Mouse (Mus musculus) adrenal gland, adult (tissue): ENCODE results near the gene Gba.
A peak's percentile ranks its signal among the peaks of the same experiment; 100 is the strongest.
"Not testable (repeated sequence)": the region's sequence is repeated elsewhere in the genome, so short reads cannot be mapped to it uniquely, and the experiment has no call there.

Experiments
- DNase-seq, 2 experiments: peaks; one replicate each; pipeline ENCODE4 v3.0.0; 2022 to 2023; ENCODE audit warnings: low spot score in 1 of 2; ENCODE audit not compliant: inconsistent age in 2 of 2

Gene Gba

DNA sequence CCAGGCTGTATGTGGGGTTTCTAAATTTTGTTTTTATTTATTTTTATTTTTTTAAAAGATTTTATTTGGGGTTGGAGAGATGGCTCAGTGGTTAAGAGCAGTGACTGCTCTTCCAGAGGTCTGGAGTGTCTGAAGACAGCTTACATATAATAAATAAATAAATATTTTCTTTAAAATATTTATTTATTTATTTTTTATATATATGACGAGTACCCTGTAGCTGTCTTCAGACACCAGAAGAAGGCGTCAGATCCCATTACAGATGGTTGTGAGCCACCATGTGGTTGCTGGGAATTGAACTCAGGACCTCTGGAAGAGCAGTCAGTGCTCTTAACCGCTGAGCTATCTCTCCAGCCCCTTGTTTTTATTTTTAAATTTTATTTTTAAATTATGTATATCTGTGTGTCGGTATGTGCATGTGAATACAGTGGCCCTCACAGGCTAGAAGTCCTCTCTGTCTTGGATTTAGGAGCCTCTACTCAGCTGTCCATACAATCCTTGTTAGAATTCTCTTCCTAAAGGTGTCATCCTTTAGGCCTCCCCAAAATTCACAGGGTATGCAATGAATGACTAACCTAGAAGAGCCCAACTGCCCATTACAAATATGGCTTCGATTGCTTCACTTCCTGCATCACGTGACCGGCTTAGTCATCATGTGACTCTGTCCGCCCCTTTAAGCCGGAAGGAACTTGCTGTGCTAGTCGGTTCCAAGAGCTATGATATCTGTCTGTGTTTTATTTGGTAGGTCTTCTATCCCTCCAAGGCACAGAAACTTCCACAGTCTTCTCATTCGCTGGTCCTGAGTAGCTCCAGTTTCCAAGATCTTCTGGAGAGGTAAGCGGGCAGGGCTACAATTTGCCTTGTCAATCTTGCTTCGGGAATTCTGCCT, at the start of gene Gba:
Gene Gba, plus strand, starts transcription at position 676 of the 889 bp plus-strand sequence.
- DNase-seq, result peak; percentile 87 to 97

- DNase-seq, result no peak
These were observed 45.8 kb upstream of the Gba start for GRCm38 (mm10) chr3:89156951-89157350.

DNA sequence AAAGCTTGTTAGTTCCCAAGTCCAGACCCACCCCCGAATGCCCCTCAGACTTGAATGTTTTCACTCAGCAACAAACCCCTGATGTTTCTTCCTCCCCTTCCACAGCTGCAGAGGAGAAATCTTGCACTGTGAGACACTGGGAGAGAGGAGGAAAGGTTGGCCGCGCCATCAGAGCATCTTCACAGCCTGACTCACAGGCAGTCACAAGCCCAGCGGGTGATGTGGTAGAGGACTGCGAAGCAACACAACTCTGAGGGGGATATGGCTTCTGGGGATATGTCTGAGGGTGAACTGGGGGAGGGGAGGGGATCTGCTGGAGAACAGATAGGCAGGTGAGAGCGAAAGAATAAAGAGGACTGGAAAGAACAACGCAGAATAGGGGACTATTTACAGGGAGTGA, 44.1 kb upstream of the Gba start:
- no peak for DNase-seq

DNA sequence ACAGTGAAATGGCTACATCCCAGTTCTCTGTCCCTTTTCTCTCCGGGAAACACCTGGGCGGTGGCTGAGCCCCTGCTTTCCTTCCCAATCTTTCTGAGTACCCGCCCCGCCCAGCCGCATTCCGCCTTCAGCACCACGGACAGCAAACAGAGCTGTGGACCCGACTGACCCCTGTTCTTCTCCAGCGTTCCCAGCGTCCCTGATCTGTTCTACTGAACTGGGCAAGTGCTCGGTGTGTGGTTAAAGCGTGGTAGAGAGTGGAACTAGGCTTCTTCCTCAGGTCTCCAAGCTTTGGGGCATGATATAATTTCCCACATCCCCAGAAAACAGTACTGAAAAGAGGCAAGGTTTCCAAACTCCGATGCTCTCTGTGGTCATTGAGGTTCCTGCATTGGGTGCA, 43.5 kb upstream of the Gba start:
- peak; percentile 65 to 90 for DNase-seq

- peak; percentile 66 to 87 for DNase-seq
These were observed 42.9 kb upstream of the Gba start, which contains the start of gene Hcn3 for GRCm38 (mm10) chr3:89159616-89160344. Gene Hcn3, minus strand, starts transcription at chr3:89160196.

DNA sequence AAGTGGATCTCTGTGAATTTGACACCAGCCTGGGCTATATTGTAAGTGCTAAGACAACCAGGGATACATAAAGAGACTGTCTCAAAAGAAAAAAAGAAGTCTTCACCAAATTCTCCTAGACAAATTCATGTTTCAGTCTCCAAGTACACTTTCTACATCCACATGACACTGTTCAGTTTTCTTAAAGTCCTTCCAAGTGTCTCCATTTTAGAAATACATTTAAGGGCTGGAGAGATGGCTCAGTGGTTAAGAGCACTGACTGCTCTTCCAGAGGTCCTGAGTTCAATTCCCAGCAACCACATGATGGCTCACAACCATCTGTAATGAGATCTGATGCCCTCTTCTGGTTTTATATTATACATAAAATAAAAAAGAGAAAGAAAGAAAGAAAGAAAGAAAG, 41.5 kb upstream of the Gba start:
- not testable (repeated sequence) for DNase-seq

DNA sequence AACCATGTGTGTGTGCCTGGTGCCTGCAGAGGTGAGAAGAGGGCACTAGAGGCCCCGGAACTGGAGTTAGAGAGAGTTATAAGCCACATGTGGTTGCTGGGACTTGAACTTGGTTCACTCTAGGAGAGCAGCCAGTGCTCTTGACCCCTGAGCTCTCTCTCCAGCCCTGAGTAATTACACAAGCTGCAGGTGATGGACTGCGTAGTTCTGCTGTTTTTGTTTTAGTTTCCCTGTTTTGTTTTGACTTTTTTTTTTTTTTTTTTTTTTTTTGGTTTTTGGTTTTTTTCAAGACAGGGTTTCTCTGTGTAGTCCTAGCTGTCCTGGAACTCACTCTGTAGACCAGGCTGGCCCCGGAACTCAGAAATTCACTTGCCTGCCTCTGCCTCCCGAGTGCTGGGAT, 40.9 kb upstream of the Gba start:
- DNase-seq, result no peak

DNA sequence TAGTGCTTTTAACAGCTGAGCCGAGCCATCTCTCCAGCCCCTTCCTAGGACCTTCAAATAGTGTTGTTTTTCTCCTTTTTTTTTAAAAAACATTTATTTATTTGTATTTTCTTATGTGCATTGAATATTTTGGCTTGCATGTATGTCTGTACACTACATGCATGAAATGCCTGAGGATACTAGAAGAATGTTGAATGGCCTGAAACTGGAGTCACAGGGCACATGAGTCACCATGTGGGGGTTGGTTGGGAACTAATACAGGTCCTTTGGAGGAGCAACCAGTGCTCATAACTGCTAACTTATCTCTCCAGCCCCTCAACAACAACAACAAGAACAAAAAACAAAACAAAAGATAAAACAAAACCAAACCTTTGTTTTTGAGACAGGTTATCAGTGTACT, 39.6 kb upstream of the Gba start:
- DNase-seq, result peak; percentile 43 to 52

DNA sequence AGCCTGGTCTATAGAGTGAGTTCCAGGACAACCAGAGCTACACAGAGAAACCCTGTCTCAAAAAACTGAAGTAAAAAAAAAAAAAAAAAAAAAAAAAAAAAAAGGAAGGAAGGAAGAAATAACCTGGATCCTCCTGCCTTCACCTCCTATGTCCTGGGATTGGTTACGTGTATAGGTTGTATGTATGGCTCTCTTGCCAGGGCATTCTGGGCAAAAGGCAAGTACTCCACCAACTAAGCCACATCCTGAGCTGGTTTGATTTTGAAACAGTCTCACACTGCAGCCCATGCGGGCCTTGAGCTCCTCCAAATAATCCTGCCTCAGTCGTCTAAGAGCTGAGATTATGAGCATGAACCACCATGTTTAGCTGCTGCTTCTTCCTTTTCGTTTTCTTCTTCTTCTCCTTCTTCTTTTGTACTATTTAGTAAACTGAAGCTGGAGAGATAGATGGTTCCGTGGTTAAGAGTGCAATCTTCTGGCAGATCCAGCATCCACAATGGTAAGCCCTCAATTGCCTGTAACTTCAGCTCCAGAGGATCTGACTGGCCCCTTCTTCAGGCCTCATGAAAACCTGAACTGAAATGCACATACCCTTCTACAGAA, 39.0 kb upstream of the Gba start:
- no peak for DNase-seq

GRCm38 (mm10) chr3:89164506-89165267, 38.0 kb upstream of the Gba start, which contains the start of gene Clk2:
Gene Clk2, plus strand, starts transcription at chr3:89164795.
- DNase-seq, result peak; percentile 96 to 98

DNA sequence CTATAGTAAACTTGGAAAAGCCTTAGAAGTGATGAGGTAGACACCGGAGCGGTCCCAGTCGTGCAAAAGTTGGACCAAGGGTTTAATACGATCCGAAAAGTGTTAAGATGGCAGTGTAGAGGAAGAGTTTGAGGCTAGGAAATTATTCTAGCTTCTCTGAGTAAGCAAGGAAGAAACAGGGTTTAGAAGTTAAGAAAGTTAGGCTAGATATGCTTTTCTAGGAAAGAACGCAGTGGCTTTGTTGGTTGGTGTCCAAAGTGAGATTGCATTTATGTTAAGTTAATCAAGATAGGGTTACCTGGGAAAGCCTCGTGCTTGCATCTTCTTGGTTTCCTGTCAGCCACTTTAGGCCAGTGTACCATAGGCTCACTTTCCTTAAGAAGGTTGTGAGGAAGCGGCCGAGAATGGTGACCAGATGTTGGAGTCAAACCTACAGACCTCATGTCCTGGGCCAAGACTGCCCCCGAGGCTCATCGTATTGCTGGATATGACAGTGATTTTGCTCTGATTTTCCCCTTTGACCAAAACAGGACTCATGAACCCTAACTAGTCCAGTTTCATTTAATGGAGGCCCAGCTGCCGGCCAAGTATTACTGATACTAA, 37.4 kb upstream of the Gba start:
- DNase-seq, result peak in 1 of 2 experiments; percentile 66

DNA sequence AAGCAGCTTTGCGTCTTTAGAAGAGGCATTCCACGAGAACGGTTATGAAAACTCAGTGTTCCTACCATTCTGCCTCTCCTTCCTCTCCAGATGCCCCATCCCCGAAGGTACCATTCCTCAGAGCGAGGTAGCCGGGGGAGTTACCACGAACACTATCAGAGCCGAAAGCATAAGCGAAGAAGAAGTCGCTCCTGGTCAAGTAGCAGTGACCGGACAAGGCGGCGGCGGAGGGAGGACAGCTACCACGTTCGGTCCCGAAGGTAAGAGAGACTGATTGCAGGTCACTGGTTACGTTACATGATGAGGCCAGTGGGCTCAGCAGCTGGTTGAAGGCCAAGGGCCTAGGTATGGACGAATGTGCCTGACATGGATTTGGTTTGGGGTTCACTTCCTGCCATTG, 35.8 kb upstream of the Gba start:
- no peak for DNase-seq

DNA sequence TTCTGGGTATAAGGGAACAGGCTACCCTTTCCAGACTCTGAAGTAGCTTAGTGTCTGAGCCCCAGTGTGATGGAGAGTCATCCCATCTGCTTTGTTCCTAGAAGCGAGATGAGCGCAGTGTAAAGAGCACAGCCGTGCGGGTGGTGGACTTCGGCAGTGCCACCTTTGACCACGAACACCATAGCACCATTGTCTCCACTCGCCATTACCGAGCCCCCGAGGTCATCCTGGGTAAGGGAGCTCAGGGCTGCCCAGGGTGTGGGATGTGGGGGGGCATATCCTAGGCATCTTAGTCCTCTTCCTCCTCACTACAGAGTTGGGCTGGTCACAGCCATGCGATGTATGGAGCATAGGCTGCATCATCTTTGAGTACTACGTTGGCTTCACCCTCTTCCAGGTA, 27.9 kb upstream of the Gba start:
- no peak for DNase-seq

- no peak for DNase-seq
These were observed 27.2 kb upstream of the Gba start for GRCm38 (mm10) chr3:89175544-89175943.

DNA sequence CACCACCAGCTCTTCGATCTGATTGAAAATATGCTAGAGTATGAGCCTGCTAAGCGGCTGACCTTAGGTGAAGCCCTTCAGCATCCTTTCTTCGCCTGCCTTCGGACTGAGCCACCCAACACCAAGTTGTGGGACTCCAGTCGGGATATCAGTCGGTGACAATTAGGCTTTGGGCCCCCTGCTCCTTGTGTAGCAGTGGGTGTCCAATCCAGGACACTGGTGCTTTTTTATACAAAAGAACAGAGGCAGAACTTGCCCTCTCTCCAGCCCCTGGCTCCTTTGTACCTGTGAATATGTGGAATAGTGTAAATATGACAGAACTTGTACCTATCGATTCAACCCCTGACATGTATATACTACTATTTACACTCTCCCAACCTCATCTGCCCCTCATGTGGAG, 26.3 kb upstream of the Gba start:
- DNase-seq, result peak in 1 of 2 experiments; percentile 50

- peak; percentile 87 to 95 for DNase-seq
These were observed 25.3 kb upstream of the Gba start, which contains the start of gene Scamp3 for GRCm38 (mm10) chr3:89177242-89178106. Gene Scamp3, plus strand, starts transcription at chr3:89177473.

GRCm38 (mm10) chr3:89178107-89178385, 24.7 kb upstream of the Gba start:
- no peak for DNase-seq

- no peak for DNase-seq
These were observed 23.7 kb upstream of the Gba start for GRCm38 (mm10) chr3:89179056-89179455.

DNA sequence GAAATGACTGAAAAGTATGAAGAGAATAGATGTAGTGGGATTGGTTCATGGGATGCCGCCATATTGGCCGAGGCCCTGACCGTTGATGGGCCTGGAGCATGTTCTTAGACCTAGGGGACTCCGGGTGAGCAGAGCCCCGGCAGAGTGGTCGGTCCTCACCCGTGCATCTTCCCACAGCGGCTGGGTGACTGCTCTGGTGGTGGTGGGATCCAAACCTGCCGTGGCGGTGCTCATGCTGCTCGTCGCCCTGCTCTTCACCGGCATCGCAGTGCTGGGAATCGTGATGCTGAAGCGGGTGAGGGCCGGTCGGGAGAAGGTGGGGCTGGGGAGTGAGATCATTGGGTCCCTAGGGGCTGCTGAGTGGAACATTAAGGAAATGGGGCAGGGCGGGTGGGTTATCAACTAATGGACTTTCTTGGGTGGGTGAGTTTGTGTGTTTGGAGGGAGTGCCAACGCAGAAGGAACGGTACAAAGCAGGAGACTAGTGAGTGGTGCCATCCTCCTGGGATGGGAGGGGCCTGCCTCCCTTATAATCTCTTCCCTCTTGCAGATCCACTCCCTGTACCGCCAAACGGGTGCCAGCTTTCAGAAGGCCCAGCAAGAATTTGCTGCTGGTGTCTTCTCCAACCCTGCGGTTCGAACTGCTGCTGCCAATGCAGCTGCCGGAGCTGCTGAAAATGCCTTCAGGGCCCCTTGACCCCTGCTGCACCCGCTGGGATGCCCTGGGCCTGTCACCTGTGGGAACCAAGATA, 20.8 kb upstream of the Gba start:
- DNase-seq, result no peak
